Mouse (Mus musculus) macrophage (primary cell): Measurements from ENCODE around the gene Hsd17b7. TPM values are rescaled to one million over a fixed set of nuclear protein-coding genes. Genes with fewer than 3 reads are reported as not detected.

Source experiments
- H3K27ac ChIP-seq: fragments of 350-480 bp; formaldehyde crosslinking; 2 replicates; pipeline ENCODE4 v1.9.0; 2021
- H3K36me3 ChIP-seq: fragments of 350-480 bp; formaldehyde crosslinking; 2 replicates; pipeline ENCODE4 v1.9.0; 2021; ENCODE audit errors: inconsistent target
- H3K4me3 ChIP-seq: fragments of 350-480 bp; formaldehyde crosslinking; 2 replicates; pipeline ENCODE4 v1.9.0; 2021; ENCODE audit errors: inconsistent target
- H3K79me2 ChIP-seq: fragments of 350-480 bp; formaldehyde crosslinking; 2 replicates; pipeline ENCODE4 v1.9.0; 2021; ENCODE audit errors: inconsistent target
- WGBS: methylation state at CpG from one replicate; pipeline ENCODE4 v1.1.7; 2026; ENCODE audit warnings: inconsistent platforms; ENCODE audit not compliant: missing documents; 5-methylcytosine and 5-hydroxymethylcytosine counted together
- polyA plus RNA-seq: library from polyadenylated mRNA; stranded (reverse); fragments of 250-400 nt; gene quantifications from 3 replicates; pipeline ENCODE4 v1.2.4, GENCODE M21; 2018; ENCODE audit warnings: inconsistent platforms

Hsd17b7 gene
- polyA plus RNA-seq, 1 experiment from 2014 or later: 2.1 TPM

GRCm38 (mm10) chr1:169952636-169953035, 16.4 kb downstream of the Hsd17b7 start:
- Histone ChIP-seq H3K79me2 (no peaks in the 10 kb centered on the region), H3K4me3 (no peak overlapping the region), H3K27ac (no peak overlapping the region), H3K36me3 (peaks cover 5% of the 10 kb centered on the region; the same call in 1 of the 2 replicates)
- WGBS: 96% methylated on average over 10 of the region's 10 CpGs

DNA sequence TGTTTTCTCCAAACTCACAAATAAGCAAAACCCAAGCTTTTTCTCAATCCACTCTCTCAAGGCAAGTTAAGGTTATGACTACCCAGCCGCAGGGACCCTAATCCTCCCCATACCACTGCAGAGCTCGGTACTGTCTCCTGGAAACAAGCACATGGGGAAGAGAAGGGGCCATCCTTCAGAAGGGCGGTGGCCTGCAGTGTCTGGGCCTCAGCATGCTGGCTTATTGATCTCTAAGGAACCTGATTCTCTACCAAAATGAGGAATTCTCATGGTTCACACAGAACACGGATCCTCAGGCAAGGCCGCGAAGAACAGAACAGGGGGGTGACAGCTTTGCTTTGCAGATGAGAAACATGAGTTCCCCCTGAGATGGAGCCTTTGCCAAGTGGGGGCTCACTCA, 17.5 kb downstream of the Hsd17b7 start:
- no peak overlapping the region for H3K27ac ChIP-seq
- WGBS: 92% methylated on average over 6 of the region's 6 CpGs
- no peaks in the 10 kb centered on the region for H3K79me2 ChIP-seq
- peaks cover 5% of the 10 kb centered on the region; the same call in 1 of the 2 replicates for H3K36me3 ChIP-seq
- H3K4me3 ChIP-seq: no peak overlapping the region

DNA sequence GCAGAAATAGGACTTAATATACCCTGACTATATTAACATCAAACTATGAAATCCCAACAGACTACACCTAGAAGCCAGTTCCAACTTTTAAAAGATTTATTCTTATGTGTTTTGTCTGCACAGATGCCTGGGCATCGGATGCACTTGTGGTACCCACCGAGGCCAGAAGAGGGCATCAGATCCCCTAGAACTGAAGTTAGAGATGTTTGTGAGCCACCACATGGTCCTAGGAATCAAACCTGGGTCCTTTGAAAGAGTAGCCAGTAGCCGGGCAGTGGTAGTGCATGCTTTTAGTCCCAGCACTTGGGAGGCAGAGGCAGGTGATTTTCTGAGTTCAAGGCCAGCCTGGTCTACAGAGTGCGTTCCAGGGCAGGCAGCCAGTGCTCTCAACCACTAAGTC, 18.4 kb downstream of the Hsd17b7 start:
- no peak overlapping the region for H3K27ac ChIP-seq
- WGBS: 90% methylated on average over 4 of the region's 4 CpGs
- peaks cover 5% of the 10 kb centered on the region; the same call in 1 of the 2 replicates for H3K36me3 ChIP-seq
- H3K4me3 ChIP-seq: no peak overlapping the region
- H3K79me2 ChIP-seq: no peaks in the 10 kb centered on the region

DNA sequence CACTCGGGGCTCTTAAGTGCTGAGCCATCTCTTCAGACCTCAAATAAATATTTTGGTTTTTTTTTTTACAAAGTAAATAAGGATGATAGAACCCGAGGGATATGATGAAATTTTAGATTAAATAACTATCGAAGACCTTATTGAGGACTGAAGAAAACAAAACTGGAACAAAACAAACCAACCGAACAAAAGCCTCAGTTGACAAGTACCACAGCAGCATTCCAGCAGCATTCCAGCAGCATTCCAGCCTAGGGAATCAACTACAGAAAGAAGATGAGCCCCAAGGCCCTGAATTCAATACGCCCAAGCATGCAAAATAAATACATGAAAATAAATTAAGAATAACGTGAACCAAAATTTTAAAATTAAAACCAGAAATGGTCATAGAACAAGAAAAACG, 19.1 kb downstream of the Hsd17b7 start:
- Histone ChIP-seq H3K27ac (no peak overlapping the region), H3K79me2 (no peaks in the 10 kb centered on the region), H3K36me3 (peaks cover 5% of the 10 kb centered on the region; the same call in 1 of the 2 replicates), H3K4me3 (no peak overlapping the region)
- 95% methylated on average over 7 of the region's 7 CpGs for WGBS

DNA sequence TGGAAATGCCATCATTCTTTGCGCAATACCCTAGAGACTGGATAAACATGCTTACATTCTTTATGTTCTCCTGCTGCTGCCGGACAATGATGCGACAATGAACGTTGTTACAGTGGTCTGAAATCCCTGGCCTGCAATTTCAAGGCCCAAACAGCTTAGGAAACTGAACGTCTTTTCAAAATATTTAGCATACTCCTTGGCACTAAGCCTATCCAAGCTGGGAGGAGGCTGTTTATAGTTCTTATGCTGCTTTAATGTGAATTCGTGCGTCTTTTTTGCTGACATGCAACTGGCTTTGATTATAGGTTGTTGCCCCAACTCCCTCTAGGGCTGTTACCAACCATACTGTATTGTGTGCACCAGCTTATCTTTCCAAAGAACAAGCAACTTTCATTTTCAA, 20.2 kb downstream of the Hsd17b7 start:
- H3K27ac ChIP-seq: no peak overlapping the region
- no peak overlapping the region for H3K4me3 ChIP-seq
- no peaks in the 10 kb centered on the region for H3K79me2 ChIP-seq
- no peaks in the 10 kb centered on the region; the same call in 1 of the 2 replicates for H3K36me3 ChIP-seq
- WGBS: 90% methylated on average over 7 of the region's 7 CpGs

DNA sequence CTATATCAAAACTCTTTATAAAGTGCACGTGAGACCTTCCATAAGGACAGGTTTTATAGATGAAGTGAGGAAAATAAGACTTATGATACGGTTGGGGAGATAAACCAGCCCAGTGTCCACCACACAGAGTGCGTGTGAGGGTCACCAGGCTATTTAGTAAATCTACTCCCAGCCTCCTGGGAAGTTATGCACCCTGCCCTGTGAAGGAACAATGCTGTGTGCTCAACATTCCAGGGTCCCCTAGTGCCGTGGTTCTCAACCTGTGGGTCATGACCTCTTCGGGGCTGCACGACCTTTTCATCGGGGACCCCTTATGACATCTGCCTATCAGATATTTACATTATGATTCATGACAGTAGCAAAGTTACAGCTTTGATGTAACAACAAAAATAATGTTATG, 20.8 kb downstream of the Hsd17b7 start:
- no peaks in the 10 kb centered on the region; the same call in 1 of the 2 replicates for H3K36me3 ChIP-seq
- WGBS: 93% methylated on average over 7 of the region's 7 CpGs
- no peaks in the 10 kb centered on the region for H3K79me2 ChIP-seq
- H3K27ac ChIP-seq: no peak overlapping the region
- H3K4me3 ChIP-seq: no peak overlapping the region

- H3K79me2 ChIP-seq: no peaks in the 10 kb centered on the region
- WGBS: 88% methylated on average over 6 of the region's 6 CpGs
- no peak overlapping the region for H3K4me3 ChIP-seq
- H3K36me3 ChIP-seq: no peaks in the 10 kb centered on the region; the same call in 1 of the 2 replicates
- no peak overlapping the region for H3K27ac ChIP-seq
Measured at GRCm38 (mm10) chr1:169947654-169948053, 21.4 kb downstream of the Hsd17b7 start.

DNA sequence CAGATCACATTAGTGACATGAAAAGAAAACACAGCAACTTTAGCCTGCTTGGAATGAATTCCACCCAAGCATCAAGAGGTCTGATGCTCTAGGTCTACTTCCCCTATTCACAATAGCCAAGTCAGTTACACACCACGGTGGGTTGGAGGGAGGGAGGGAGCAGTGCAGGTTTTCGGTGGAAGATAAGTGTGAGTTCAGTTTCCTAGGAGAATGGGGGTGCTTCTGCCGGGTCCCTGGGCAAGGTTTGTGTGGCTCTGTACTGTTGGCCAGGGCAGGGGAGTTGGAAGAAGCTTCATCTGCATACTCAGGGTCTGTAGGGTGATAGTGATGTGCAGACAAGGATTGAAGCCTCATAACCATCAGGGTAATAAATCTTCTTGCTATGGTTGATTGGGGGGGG, 23.0 kb downstream of the Hsd17b7 start:
- 67% methylated on average over 3 of the region's 3 CpGs for WGBS
- Histone ChIP-seq H3K27ac (no peak overlapping the region), H3K4me3 (no peak overlapping the region), H3K79me2 (no peaks in the 10 kb centered on the region), H3K36me3 (no peaks in the 10 kb centered on the region)

DNA sequence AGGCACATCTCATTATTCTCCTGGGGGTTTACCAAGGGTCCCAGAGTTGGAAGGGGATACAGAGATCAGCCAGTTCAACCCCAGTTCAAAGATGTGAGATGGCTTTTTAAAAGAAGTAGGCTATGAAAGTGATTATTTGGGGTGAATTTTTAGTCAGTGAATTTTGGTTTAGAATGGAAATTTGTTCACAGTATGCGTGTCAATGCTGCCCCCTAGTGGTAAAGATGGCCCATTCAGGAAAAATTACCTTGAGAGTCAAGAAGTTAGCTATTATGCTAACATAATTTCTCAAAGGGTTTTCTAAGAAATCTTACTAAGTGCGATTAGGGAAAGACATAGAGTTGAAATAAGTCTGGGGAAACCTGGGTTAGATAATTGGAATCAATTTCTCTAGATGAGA, 29.7 kb downstream of the Hsd17b7 start:
- Histone ChIP-seq H3K4me3 (no peak overlapping the region), H3K79me2 (no peaks in the 10 kb centered on the region), H3K27ac (no peak overlapping the region), H3K36me3 (no peaks in the 10 kb centered on the region)
- WGBS: 9% methylated on average over 2 of the region's 2 CpGs

DNA sequence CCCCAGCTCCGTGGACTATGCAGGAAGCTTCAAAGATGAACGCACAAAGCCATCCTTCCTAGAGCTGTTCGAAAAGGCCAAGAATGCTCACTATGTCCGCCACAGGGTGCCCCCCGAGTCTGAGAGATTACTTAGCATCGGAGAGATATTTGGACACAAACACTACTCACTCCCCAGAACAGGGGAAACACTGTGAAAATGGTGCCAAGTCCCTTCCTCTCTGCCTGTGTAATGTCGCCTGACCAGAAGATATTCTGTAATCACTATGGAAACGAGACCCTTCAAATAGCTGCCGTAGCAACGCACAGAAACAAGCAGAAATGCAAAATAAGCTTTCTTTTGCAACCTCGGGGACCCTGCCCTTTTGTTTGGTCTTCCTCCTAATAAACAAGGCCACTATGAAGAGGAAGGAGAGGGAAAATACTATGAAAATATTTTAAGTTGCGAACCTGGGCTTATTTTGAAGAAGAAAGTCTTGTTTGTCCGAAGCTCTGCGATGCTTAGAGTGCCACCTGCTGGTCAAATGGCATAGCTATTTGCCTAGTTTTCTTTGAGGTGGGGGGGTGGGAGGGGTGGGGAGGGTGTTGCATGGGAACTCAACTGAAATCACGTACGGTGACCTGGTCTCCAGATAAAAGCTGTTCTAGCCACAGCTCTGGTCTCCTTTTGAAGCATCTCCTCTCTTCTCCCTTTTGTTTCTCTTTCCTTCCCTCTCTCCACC, 34.9 kb downstream of the Hsd17b7 start:
- Histone ChIP-seq H3K4me3 (no peak overlapping the region), H3K27ac (no peak overlapping the region), H3K79me2 (no peaks in the 10 kb centered on the region), H3K36me3 (no peaks in the 10 kb centered on the region)
- WGBS: 46% methylated on average over 16 of the region's 16 CpGs

- no peaks in the 10 kb centered on the region for H3K36me3 ChIP-seq
- no peak overlapping the region for H3K27ac ChIP-seq
- H3K79me2 ChIP-seq: no peaks in the 10 kb centered on the region
- no peak overlapping the region for H3K4me3 ChIP-seq
- WGBS: 77% methylated on average over 7 of the region's 7 CpGs
Measured at GRCm38 (mm10) chr1:169932122-169932746, 36.8 kb downstream of the Hsd17b7 start.

- Histone ChIP-seq H3K79me2 (no peaks in the 10 kb centered on the region), H3K4me3 (no peak overlapping the region), H3K27ac (no peak overlapping the region), H3K36me3 (no peaks in the 10 kb centered on the region)
- 87% methylated on average over 7 of the region's 7 CpGs for WGBS
Measured at GRCm38 (mm10) chr1:169931698-169932097, 37.3 kb downstream of the Hsd17b7 start.

DNA sequence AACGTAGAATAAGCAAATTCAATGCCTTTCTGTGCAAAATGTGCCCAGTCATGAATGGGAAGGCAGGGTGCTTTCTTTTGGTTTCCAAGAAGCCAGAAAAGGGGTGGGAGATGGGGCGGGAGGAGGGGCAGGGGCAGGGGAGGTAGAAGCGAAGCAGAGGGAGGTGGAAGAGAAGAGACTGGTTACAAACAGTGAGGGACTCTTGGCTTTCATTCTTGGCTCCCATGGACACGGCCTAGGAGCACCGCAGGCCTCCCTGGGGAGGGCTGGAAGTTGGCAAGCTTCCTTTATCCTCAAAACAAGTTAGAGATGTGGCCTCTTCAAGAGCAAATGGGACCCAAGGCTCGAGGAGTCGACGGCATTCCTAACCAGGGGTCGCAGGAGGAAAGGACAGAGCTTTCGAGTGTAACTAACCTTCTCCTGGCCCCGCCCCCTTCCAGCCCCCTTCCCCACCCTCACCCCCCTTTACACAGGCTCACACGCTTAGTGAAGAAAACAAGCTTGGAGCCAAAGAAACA, 40.5 kb downstream of the Hsd17b7 start, which contains the start of gene Ccdc190:
TSS of gene Ccdc190 (plus strand) at position 195 of the 518 bp plus-strand sequence.
- H3K27ac ChIP-seq: no peak within 1 kb of the TSS
- H3K36me3 ChIP-seq: no peaks in the 10 kb centered on the region
- 29% methylated on average over 12 of the region's 12 CpGs for WGBS
- no peaks in the 10 kb centered on the region for H3K79me2 ChIP-seq
- no peak within 1 kb of the TSS for H3K4me3 ChIP-seq

DNA sequence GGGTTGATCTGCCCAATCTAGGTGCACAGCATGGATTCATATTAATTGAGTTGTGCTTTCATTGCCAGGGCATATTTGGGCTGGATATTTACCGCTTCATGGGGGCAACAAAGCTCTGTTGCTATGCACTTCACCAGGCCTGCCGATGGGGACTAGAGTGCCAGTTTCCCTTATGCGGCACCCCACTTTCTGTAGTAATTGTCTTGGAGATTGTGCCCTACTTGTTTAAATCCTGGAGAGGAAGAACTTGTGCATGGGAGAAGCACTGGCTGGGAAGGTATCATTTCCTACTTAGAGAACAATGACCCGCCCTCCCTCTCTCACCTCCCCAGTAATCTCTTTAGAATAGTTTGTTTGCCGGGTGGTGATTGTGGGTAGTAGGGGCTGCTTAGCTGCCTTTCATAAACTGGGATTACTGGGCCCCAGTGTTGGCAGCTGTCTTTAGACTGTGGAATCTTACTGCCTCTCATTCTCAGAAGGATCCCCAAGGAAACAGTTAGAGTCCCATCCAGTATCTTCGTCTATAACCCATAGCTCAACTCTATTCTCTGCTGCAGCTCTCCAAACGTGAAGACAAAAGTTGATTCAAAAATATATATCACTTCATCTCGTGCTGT, 41.2 kb downstream of the Hsd17b7 start:
- H3K4me3 ChIP-seq: no peak overlapping the region
- H3K36me3 ChIP-seq: no peaks in the 10 kb centered on the region
- no peak overlapping the region for H3K27ac ChIP-seq
- WGBS: 80% methylated on average over 8 of the region's 8 CpGs
- H3K79me2 ChIP-seq: no peaks in the 10 kb centered on the region

GRCm38 (mm10) chr1:169924567-169924966, 44.5 kb downstream of the Hsd17b7 start:
- Histone ChIP-seq H3K36me3 (no peaks in the 10 kb centered on the region), H3K4me3 (no peak overlapping the region)
- WGBS: 73% methylated on average over 2 of the region's 2 CpGs

More at GRCm38 (mm10) chr1:169924567-169924966, 44.5 kb downstream of the Hsd17b7 start:
- H3K79me2 ChIP-seq: no peaks in the 10 kb centered on the region
- H3K27ac ChIP-seq: no peak overlapping the region
